Mouse (Mus musculus) c-Kit-negative CD71-positive TER-119-positive erythroid progenitor cells, embryonic 14.5 days (primary cell): ENCODE results near the gene Kcnj14.

ENCODE experiments used
- DNase-seq: peaks from one replicate; pipeline ENCODE4 v3.0.0-alpha.2; 2013; ENCODE audit warnings: low read depth, low spot score

Kcnj14 gene

DNA sequence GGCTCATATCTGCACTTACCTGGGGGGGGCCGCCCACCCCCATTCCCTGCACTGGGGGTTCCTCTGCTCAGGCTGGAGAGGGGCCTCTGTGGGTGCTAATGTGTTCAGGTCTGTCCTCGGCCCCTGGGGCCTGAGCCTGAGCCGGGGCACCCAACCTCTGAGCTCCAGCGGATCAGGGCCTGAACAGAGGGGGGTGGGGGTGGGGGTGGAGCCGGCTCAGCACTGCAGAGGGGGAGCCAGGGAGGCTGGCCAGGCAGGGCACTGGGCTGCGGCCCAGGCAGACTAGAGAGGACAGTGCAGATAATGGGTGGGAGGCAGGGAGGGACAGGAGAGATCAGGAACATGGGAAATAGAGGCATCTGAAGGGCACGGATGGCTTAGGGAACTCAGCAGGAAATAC is at the start of gene Kcnj14:
TSS of gene Kcnj14 (minus strand) at position 185 of the 400 bp plus-strand sequence.
- no peak for DNase-seq

GRCm38 (mm10) chr7:45873061-45873947 is 48.7 kb upstream of the Kcnj14 start:
- peak; percentile 61 for DNase-seq

GRCm38 (mm10) chr7:45872624-45873023 is 48.0 kb upstream of the Kcnj14 start, which contains the start of gene Kdelr1:
Gene Kdelr1, plus strand, starts transcription at chr7:45872772.
- DNase-seq, result peak; percentile 80

- DNase-seq, result no peak
Observed at GRCm38 (mm10) chr7:45870282-45871058, 45.9 kb upstream of the Kcnj14 start.

GRCm38 (mm10) chr7:45869787-45870186 is 45.2 kb upstream of the Kcnj14 start:
- no peak for DNase-seq

DNA sequence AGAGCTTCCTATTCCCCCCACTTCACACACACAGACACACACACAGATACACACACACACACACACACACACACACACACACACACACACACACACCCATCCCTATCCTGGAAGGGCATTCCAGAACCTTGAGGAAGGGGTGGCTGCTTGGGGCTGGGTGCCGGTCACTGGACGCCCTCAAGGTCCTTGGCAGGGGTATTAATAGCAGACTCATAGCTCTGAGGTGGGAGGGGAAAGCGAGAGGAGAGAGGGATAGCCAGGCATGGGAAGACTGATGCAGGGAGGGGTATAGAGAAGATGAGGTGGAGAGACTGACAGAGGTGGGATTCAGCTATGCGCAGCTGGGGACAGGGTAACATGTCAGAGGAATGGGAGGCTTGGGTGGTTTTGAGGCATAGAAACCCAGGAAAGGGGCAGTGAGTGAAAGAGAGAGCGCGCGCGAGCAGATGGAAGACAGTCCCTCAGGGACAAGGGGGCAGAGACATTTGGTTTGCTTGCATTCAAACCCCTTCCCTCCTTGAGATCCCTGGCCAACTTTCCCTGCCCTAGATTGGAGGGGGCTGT is 44.6 kb upstream of the Kcnj14 start:
- no peak for DNase-seq

DNA sequence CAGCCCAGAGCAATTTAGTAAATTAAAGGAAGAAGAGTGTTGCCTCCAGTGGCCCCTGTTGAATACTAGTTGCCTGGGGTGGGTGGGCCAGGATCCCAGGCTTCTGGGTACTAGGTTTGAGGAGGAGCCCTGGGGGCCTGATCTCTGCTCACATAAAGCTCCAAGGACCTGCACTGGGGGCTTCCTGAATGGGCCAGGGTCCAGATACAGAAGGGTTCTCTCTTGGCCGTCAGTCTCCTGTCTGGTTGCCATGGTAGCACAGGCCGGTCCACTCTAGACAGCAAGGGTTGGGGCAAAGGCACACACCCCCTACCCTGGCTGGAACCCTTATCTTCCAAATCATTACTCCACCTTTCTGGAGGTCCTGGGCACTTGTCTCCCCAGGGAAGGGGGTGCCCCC is 43.3 kb upstream of the Kcnj14 start:
- DNase-seq, result no peak

- DNase-seq, result no peak
Observed at GRCm38 (mm10) chr7:45865925-45866910, 41.6 kb upstream of the Kcnj14 start.

DNA sequence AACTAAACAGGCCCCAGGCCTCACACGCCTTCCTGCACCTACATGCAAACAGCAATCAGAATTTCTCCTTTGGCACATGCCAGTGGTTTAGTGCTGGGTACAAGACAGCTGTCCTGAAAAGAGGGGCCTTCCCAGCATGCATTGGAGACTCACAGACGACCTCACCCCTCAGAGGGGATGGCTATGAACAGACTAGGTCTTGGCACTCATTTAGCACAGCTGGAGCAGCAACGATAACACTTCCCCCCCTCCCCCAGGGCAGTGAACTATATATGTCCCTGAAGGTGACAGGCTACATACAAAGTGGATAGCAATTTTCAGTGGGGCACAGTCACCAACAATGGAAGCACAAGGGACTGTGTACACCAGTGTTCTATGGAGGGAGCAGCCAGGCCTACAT is 39.9 kb upstream of the Kcnj14 start:
- DNase-seq, result no peak

DNA sequence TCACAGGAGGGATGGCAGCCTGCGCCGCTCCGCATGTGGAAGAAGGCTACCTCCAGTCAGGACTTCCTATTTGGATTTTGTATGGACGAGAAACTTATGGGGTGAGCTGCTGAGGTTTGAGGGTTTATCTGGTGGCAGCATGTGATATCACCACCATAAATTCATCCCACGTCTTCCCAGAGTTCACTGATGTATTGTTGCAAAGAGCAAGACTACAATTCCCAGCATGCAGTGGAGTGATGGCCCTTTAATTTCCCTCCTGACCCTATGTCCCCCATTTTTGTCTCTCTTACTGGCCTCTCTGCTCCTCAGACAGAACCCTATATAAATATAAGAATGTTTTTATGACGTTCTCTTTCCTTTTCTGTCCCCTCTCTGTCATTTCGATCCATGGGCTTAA is 38.2 kb upstream of the Kcnj14 start:
- DNase-seq, result no peak

- DNase-seq, result no peak
Observed at GRCm38 (mm10) chr7:45859008-45859407, 34.4 kb upstream of the Kcnj14 start.

- DNase-seq, result no peak
Observed at GRCm38 (mm10) chr7:45856950-45857901, 32.6 kb upstream of the Kcnj14 start.

DNA sequence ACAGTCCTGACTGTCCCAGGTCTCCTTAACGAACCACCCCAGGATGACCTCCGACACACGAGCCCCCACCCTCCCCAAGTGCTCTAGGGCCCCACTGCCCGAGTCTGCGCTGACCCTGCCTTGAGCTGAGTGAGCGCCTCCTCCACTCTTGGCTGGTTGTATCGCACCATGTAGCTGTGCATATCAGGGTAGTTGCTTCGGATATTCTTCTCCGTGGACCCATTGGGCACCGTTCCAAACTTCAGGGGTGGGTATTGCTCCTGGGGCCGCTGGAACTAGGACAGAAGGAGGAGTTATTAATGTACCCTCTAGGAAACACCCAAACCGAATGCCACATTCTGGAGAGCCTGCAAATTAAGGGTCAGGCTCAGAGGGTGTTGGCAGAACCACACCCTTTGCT is 28.5 kb upstream of the Kcnj14 start:
- DNase-seq, result no peak

GRCm38 (mm10) chr7:45850661-45851060 is 26.1 kb upstream of the Kcnj14 start:
- DNase-seq, result no peak

- no peak for DNase-seq
Observed at GRCm38 (mm10) chr7:45848447-45849027, 24.0 kb upstream of the Kcnj14 start.

- no peak for DNase-seq
Observed at GRCm38 (mm10) chr7:45842950-45843744, 18.6 kb upstream of the Kcnj14 start.

GRCm38 (mm10) chr7:45833924-45834323 is 9.3 kb upstream of the Kcnj14 start:
- DNase-seq, result no peak

DNA sequence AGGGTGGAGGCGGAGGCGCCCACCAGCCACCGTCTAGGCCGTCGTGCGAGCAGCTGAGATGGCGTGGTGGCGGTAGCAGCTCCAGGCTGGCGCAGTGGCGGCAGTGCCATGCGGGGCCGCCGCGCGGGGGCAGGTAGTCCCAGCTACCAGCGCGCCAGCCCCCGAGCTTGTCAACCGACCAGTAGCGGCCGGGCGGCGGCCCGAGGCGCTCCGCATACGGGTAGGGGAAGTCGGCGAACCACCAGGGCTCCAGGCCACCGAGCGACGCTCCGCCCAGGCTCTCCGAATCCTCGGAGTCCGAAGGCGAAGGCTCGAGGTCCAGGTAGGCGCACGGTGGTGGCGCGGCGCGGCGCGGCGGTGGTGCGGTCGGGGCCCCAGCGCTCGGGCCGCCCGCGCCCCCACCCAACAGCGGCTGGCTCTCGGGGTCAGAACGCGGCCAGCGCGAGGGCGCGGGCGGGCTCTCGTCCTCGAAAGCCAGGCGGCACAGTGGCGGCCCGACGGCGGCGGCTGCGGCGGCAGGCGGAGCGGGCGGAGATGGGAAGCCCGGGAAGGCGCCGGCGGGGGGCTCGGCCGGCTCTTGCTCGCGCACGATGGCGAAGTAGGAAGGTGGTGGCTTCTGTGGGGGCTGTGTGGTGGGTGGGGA is 8.7 kb upstream of the Kcnj14 start:
- DNase-seq, result no peak
